Mouse (Mus musculus) kidney, adult 2 months (tissue): ENCODE measurements around the gene Tmem79.

Experiments
- CTCF ChIP-seq: fragments of 200-500 bp; conservative IDR thresholded peaks from 2 replicates; pipeline ENCODE4 v1.5.1; 2011; ENCODE audit warnings: low read depth, mild to moderate bottlenecking, control low read depth, low read length, moderate library complexity, mixed read lengths; ENCODE audit not compliant: insufficient read depth, insufficient read length
- POLR2A ChIP-seq: fragments of 200-500 bp; IDR thresholded peaks from one replicate; pipeline ENCODE4 v1.6.1; 2011; ENCODE audit warnings: low read depth, low read length, control low read depth

DNA sequence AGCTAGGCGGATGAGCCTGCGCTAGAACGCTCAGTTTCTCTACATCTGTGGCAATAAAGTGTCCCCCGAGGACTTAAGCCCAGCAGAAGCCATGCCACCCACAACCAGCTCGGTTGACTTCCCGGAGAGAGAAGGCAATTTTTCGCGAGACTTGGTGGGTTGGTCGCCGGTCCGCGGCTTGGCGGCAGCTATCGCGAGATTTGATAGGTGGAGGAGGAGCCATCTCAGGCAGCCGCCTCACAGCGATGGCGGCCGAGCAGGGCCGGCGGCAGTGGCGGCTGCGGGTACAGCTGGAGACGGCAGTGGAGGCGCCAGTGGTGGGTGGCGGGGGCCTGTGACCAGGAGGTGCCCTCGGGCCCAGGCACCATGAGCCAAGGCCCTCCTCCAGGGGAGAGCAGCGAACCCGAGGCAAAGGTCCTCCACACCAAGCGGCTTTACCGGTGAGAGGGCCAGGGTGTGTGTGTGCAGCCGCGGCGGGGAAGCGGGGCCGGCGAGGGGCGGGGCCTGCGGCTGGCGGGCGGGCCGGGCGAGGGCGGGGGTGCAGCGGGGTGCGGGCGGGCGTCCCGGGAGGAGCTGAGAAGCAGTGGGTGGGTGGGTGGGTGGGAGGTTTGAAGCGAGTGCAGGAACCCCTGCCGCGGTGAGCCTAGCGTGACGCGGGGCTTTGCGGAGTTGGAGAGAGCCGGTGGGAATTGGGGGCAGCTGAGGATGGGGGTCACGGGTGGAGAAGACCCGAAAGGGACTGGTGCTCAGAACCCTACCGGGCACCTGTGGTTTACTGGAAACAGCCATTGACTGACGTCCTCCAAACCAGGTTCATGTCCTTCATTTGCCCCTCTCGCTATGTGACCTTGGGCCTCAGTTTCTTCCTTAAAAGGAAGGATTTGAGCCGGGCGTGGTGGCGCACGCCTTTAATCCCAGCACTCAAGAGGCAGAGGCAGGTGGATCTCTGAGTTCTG lies at the start of gene Tmem79, which contains the start of gene Smg5:
- TF ChIP-seq CTCF = no peak
- TF ChIP-seq POLR2A = peak; percentile 92
